Mouse (Mus musculus): Measurements from ENCODE around the gene Olfr616. TPM values are rescaled to one million over a fixed set of nuclear protein-coding genes. Genes with fewer than 3 reads are reported as not detected.
"Not testable (repeated sequence)": the region's sequence is repeated elsewhere in the genome, so short reads cannot be mapped to it uniquely, and the experiment has no call there.

Gene Olfr616
- not detected in 2 replicates for total RNA-seq (2021)
- long read RNA-seq, experiment 1, result 0 reads
- long read RNA-seq, experiment 2, result 0 reads

DNA sequence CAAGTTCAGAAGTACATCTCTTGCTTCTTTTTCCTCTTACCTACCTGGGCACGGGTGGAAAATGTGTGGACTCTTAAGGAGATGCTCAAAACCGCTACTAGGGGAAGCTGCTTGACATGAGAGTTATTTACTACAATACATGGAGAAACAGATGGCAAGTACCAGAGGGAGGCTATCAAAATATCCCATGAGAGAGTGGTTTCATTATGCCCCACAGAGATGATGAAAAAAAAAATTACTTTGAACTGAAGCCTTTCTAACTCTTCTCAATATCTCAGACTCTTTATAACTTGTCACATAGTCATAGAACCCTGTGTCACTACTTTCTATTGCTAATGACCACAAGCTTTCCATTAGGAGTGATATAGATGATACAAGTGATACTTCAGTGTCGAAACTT, at the start of gene Olfr616:
TSS of gene Olfr616 (minus strand) at position 101 of the 400 bp plus-strand sequence.
- no peak for DNase-seq

DNA sequence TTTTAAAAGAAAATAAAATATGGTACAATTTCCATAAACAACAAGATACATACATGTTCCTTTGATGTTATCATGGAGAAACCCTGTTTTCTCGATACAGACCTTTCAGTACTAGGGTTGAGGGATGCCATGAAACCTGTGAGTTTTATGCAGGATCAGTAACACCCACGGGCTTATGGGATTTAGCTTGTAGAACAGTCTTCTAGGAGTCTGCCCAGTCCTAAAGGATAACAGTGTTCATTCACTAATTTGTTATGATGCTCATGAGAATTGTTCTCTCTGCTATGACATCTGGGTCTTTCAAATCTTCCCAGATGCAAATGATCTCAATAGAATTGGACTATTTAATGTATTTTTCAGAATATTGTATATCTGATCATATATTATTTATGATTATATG, 43.5 kb upstream of the Olfr616 start, which contains the start of gene Olfr620:
TSS of gene Olfr620 (minus strand) at position 101 of the 400 bp plus-strand sequence.
- no peak for DNase-seq

DNA sequence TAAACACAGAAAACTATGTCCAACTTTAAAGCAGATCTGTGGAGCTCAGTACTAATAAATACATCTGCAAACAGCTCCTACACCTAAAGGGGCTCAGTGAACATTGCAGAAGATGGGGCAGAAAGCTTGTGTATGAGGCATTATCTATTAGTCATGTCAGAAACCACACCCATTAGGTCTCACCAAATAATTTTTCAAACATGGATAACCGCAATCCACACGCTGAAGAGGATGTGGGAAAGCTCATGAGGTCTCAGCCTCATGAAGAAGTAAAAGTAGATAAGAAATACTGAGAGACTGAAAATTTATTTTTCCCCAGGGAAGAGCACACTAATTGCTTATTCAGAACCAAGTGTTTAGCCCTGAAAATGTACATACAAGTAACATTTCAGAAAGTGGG, 38.5 kb upstream of the Olfr616 start:
- DNase-seq, result no peak

DNA sequence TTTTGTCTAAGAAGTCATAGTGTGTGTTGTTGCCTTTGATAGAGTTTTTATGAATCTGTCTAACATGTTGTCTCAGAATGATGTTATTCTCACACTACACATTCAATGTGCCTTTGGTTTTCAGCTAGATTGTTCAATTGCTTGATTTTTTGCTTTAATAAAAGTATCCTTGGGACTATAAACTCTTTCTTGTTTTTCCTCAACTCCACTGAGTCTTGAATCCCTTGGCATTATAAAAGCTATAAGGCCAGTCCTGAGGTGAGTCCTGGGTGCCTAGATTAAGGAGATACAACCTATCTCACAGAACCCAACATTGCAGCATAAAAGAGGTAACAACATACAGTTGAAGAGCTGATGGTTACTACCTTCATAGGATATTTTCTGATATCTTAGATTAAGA, 31.3 kb upstream of the Olfr616 start, which contains the start of gene Olfr619:
TSS of gene Olfr619 (plus strand) at position 301 of the 400 bp plus-strand sequence.
- no peak for DNase-seq

DNA sequence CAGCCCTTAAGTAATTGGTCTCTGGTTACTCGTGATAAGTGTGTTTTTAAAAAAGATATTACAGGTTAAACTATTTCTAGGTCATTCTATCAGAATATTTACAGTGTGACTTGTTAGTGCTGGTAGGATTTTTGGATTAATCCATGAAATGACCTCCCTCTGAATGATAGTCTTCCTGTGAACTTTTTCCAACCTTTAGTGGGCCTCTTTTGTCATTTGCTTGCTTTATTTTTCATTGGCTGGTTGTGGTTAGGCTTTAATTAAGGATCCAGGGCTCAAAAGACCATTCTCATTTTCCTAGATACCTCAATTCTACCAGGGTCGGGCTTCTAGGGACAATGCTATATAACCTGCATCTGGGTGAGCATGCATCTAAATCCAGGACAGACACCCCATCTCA, 20.9 kb upstream of the Olfr616 start, which contains the start of gene Olfr618:
TSS of gene Olfr618 (plus strand) at position 301 of the 400 bp plus-strand sequence.
- DNase-seq, result no peak

DNA sequence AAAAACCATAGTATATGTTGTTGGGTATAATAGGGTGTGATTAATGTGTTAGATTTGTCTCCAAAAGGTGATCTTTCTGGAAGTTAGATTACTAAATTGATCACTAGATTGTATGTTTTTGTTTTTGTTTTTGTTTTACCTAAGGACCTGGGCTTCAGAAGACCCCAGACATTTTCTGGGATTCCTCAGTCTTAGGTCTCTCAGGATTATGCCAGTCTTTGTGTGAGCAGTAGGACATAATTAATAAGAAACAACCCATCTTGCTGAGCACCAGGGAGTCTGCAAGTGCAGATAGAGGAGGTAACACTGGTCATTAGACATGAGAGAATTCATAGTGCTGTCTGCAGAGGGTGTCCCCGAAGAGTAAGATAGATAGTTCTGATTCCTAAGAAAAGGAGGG, 3.8 kb upstream of the Olfr616 start, which contains the start of gene Olfr617:
TSS of gene Olfr617 (plus strand) at position 301 of the 400 bp plus-strand sequence.
- no peak for DNase-seq

DNA sequence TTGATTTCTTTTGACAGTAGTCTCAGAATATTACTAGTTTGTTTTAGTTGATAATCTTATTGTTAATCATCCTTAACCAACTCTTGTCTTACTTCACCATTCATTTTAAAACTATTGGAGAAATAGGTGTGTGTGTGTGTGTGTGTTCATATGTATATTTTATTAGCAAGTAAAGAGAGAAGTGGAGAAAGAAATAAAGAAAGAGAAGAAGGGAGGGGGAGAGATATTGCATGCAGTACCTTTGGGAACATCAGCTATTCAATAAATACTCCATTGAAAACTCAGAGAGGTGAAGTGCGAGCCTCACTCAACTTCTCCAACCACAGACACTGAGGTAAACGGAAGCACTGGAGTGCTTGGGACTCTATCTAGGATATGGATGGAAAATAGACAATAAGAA, 13.2 kb downstream of the Olfr616 start, which contains the start of gene Olfr615:
TSS of gene Olfr615 (plus strand) at position 301 of the 400 bp plus-strand sequence.
- no peak for DNase-seq

DNA sequence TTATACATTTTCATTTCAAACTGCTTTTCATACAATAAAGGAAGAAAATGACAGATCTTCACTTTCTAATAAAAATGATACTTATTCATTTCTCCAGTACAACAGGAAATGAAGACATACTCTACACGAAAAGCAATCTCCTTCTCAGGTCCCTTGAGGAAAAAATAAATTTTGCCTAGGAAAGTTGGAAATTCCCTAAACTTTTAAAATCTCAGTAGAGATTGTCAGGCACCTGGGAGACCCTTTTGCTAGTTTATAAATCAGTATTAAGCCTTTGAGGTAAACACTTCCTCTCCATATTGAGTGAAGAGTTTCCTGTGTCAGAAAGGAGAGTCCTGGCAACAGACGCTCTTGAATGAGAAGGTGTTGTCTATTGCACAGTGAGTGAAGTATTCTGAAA, 21.2 kb downstream of the Olfr616 start, which contains the start of gene Olfr613:
TSS of gene Olfr613 (plus strand) at position 301 of the 400 bp plus-strand sequence.
- no peak for DNase-seq

DNA sequence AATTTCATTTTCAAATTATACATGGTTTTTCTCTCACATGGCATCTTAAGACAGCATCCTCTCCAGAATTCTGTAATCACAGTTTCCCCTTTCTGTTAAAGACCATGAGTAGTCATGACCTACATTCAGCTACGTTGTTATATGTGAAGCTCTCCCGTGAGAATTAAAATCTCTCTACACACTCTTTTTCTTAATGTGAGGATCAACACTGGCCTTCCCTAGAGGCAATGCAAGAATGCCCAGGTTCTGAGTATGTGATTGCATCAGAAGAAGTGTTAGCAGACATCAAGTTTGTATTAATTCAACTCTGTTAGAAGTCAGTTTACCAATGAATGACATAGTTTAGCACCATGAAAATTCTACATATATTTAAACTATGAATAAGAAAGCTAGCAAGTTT, 26.3 kb downstream of the Olfr616 start, which contains the start of gene Olfr612:
TSS of gene Olfr612 (minus strand) at position 101 of the 400 bp plus-strand sequence.
- DNase-seq, result not testable (repeated sequence)

DNA sequence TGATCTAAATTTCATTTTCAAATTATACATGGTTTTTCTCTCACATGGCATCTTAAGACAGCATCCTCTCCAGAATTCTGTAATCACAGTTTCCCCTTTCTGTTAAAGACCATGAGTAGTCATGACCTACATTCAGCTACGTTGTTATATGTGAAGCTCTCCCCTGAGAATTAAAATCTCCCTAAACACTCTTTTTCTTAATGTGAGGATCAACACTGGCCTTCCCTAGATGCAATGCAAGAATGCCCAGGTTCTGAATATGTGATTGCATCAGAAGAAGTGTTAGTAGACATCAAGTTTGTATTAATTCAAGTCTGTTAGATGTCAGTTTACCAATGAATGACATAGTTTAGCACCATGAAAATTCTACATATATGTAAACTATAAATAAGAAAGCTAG, 48.2 kb downstream of the Olfr616 start, which contains the start of gene Olfr611:
TSS of gene Olfr611 (minus strand) at position 101 of the 400 bp plus-strand sequence.
- not testable (repeated sequence) for DNase-seq

Small RNA genes within 50 kb of the gene (microRNA-seq; reads per million reads assigned to microRNA genes)
- gene Gm26506, result 0 reads per million in 2 experiments

Other genes with a start within 250 kb of the Olfr616 start
- not detected in 2 replicates for gene Olfr598, start 245.6 kb downstream of the Olfr616 start, total RNA-seq (2021)
- gene Olfr599, start 233.2 kb downstream of the Olfr616 start, total RNA-seq (2021), result not detected in 2 replicates
- not detected in 2 replicates for gene Olfr600, start 219.5 kb downstream of the Olfr616 start, total RNA-seq (2021)
- not detected in 2 replicates for gene Olfr601, start 206.5 kb downstream of the Olfr616 start, total RNA-seq (2021)
- gene Olfr603, start 183.0 kb downstream of the Olfr616 start, total RNA-seq (2021), result not detected in 2 replicates
- gene Usp17lc, start 154.1 kb downstream of the Olfr616 start, total RNA-seq (2021), result not detected in 2 replicates
- not detected in 2 replicates for gene Olfr605, start 123.7 kb downstream of the Olfr616 start, total RNA-seq (2021)
- not detected in 2 replicates for gene Olfr606, start 120.1 kb downstream of the Olfr616 start, total RNA-seq (2021)
- not detected in 2 replicates for gene Olfr607, start 105.0 kb downstream of the Olfr616 start, total RNA-seq (2021)
- gene Olfr608, start 99.3 kb downstream of the Olfr616 start, total RNA-seq (2021), result not detected in 2 replicates
- not detected in 2 replicates for gene Olfr609, start 71.1 kb downstream of the Olfr616 start, total RNA-seq (2021)
- gene Olfr610, start 57.0 kb downstream of the Olfr616 start, total RNA-seq (2021), result not detected in 2 replicates
- gene Olfr611, start 48.3 kb downstream of the Olfr616 start, total RNA-seq (2021), result not detected in 2 replicates
- gene Olfr612, start 26.4 kb downstream of the Olfr616 start, total RNA-seq (2021), result not detected in 2 replicates
- gene Olfr613, start 21.1 kb downstream of the Olfr616 start, total RNA-seq (2021), result not detected in 2 replicates
- not detected in 2 replicates for gene Olfr615, start 13.1 kb downstream of the Olfr616 start, total RNA-seq (2021)
- not detected in 2 replicates for gene Olfr617, start 3.9 kb upstream of the Olfr616 start, total RNA-seq (2021)
- gene Olfr618, start 21.0 kb upstream of the Olfr616 start, total RNA-seq (2021), result not detected in 2 replicates
- gene Olfr619, start 31.4 kb upstream of the Olfr616 start, total RNA-seq (2021), result not detected in 2 replicates
- not detected in 2 replicates for gene Olfr620, start 43.4 kb upstream of the Olfr616 start, total RNA-seq (2021)
- not detected in 2 replicates for gene Olfr622, start 73.6 kb upstream of the Olfr616 start, total RNA-seq (2021)
- not detected in 2 replicates for gene Olfr623, start 94.6 kb upstream of the Olfr616 start, total RNA-seq (2021)
- 0.04 TPM in 1 of 2 replicates, not detected in the other for gene Olfr624, start 102.0 kb upstream of the Olfr616 start, total RNA-seq (2021)
- gene Olfr625-ps1, start 113.6 kb upstream of the Olfr616 start, total RNA-seq (2021), result not detected in 2 replicates
- not detected in 2 replicates for gene Olfr243, start 145.5 kb upstream of the Olfr616 start, total RNA-seq (2021)
- gene Olfr628, start 161.2 kb upstream of the Olfr616 start, total RNA-seq (2021), result not detected in 2 replicates
- gene Olfr629, start 175.8 kb upstream of the Olfr616 start, total RNA-seq (2021), result not detected in 2 replicates
- not detected in 2 replicates for gene Olfr630, start 188.2 kb upstream of the Olfr616 start, total RNA-seq (2021)
- gene Olfr69, start 202.5 kb upstream of the Olfr616 start, total RNA-seq (2021), result not detected in 2 replicates
- not detected in 2 replicates for gene Olfr68, start 210.6 kb upstream of the Olfr616 start, total RNA-seq (2021)
- not detected in 2 replicates for gene Olfr67, start 222.7 kb upstream of the Olfr616 start, total RNA-seq (2021)
- gene Hbb-bt, start 244.9 kb upstream of the Olfr616 start, total RNA-seq (2021), result 1,182 and 1,430 TPM in 2 replicates

All from adrenal gland, postnatal 14 days (tissue).